Mouse (Mus musculus) kidney, adult 18-20 months (tissue): ENCODE results near the gene Fbl.
"Not testable (repeated sequence)": the region's sequence is repeated elsewhere in the genome, so short reads cannot be mapped to it uniquely, and the experiment has no call there.

Source experiments
- DNase-seq: peaks from one replicate; pipeline ENCODE4 v3.0.0; 2021

Gene Fbl

DNA sequence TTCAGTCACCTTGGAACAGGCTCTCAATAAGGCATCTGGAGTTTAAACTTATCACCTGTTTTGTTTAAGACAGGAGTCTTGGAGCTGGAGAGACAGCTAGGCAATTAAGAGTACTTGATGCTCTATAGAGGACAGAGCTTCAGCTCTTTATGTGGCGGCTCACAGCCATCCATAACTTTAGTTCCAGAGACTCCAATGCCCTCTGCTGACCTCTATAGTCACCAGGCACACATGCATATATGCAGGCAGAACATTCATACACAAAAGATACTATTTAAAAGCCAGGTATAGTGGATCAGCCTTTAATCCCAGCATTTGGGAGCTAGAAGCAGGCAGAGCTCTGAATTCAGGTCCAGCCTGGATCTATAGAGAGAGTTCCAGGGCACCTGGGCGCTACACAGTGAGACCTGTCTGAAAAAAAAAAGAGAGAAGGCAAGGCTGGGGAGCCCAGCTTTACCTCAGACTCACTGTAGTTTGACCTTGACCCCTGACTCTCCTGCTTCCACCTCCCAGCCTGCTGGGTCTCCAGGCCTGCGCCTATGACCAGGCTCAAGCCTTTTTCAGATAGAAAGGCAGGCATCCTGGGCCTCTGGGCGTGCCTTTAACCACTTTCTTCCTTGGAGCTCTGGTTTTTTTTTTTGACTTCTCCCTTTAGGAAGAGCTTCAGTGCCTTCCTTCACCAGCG is 26.0 kb downstream of the Fbl start:
- no peak for DNase-seq

DNA sequence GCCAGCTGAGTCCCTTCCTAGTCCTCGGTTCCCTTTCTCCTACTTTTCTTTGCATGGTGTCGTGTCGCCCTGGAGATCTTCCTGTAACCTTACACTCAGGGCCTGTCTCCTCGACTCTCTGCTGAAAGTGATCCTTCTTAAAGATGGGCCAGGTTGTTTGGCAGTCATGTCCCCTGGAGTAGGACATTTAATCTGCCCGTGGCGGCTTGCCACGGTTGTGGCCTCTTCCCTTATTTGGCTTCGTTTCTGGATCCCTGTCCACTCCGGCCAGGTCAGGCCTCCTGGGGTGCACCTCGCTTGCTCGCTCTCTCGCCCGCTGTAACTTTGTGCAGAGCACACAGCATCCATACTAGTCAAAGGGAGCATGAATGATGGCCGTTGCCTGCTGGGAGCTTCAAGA is 27.0 kb downstream of the Fbl start:
- DNase-seq, result no peak

- DNase-seq, result no peak
Measured at GRCm38 (mm10) chr7:28199054-28199453, 29.5 kb downstream of the Fbl start.

DNA sequence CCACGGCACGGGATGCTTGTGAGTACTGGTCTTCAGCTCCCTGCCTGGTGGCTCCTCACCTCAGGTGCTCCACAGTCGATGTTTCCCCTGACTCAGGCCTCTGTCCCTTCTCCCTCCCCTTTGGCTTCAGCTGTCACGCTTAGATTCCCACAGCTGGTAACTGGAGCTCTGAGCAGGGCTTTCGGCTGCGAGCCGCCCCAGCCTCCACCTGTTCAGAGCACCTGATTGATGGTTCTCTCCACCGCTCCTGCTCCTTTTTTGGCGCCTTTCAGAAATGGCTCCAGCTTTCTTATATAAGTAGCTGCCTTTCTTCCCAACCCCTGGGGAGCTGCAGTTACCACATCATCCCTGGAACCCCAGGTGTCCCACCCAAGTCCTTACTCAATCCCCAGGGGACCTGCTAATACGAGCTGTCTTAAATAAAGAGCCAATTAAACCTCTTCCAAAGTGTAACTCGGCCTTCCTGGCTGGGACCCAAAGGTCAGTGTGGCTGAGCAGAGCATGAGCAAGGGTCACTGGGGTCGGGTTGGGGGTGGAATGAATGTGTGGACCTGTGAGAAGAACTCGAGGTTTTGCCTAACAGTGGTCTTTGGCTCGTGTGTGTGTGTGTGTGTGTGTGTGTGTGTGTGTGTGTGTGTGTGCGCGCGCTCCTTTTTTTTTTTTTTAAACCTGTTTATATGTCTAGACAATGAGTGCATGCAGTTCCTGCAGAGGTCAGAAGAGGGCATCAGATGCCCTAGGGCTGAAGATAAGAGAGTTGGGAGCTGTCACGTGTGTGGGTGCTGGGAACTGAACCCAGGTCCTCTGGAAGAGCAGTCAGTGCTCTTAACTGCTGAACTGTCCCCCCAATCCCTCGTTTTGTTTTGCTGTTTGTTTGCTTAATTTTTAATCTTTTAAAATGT is 33.9 kb downstream of the Fbl start:
- peak; percentile 67 for DNase-seq

- no peak for DNase-seq
Measured at GRCm38 (mm10) chr7:28206044-28206600, 36.6 kb downstream of the Fbl start.

- no peak for DNase-seq
Measured at GRCm38 (mm10) chr7:28208396-28208987, 39.0 kb downstream of the Fbl start.

- DNase-seq, result peak; percentile 67
Measured at GRCm38 (mm10) chr7:28208988-28209508, 39.5 kb downstream of the Fbl start.

- no peak for DNase-seq
Measured at GRCm38 (mm10) chr7:28210731-28211130, 41.2 kb downstream of the Fbl start.

- DNase-seq, result peak; percentile 82
Measured at GRCm38 (mm10) chr7:28214142-28214541, 44.6 kb downstream of the Fbl start.

GRCm38 (mm10) chr7:28215950-28216349 is 46.4 kb downstream of the Fbl start:
- not testable (repeated sequence) for DNase-seq

GRCm38 (mm10) chr7:28217811-28218210 is 48.3 kb downstream of the Fbl start:
- DNase-seq, result not testable (repeated sequence)

GRCm38 (mm10) chr7:28218951-28219740 is 49.6 kb downstream of the Fbl start:
- peak; percentile 75 for DNase-seq

DNA sequence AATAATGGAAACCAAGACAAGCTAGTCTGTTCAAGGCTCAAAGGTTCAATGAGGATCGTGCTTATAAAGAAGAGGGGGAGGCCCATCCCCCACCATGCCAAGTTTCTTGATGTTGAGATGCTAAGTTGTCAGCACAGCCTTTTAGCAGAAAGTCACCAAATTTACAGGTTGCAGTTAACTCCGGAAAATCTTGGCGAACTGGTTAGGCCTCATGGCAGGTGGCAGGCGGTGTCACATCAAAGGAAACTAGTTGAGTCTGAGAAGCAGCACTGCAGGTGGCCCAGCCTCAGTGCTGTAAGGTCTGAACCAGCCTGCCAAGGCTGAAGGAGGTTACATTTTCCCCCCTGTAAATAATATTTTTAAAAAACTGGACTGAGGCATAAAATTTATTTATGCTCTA is 57.3 kb downstream of the Fbl start:
- DNase-seq, result not testable (repeated sequence)

DNA sequence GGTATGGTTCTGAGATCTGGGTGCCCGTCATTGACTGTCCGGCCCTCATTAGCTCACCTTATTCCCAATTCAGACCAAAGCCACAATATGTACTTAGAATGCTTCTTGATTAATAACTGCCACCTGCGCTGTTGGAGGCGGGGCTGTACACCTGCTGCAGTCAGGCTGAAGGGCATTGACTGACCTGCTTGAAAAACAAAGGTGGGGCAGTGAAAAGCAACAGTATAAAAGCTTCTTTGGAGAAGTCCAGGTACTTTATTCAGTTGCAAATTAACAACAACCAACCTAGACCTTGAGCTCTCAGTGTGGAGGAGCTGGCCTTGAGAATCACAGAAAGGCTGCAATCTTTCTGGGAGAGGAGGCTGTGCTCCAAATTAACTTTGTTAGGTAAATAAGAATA is 57.9 kb downstream of the Fbl start:
- DNase-seq, result not testable (repeated sequence)
